Mouse (Mus musculus) thymus, postnatal 10 days (tissue): ENCODE results near the gene Olfr1306.

Experiments
- DNase-seq, 2 experiments: peaks; one replicate each; pipeline ENCODE4 v3.0.0; 2021; ENCODE audit warnings: low spot score in 2 of 2

Olfr1306 gene

DNA sequence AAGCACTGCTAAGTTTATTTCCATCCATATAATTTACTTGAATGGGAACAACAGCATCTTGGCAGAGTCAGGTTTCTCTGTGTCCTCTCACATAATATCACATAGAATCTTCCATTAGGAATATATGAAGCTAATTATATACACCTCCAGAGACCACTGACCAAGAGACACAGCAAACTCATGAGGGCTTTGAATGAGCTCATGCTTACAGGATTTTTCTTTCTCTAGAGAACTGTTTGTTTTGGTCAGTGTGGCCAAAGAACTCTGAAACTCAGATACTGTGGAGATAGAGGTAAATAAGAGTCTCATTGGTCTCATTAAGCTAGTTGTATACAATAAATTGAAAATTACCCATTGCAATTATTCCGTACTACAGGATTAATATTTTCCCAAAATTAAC lies at the start of gene Olfr1306:
Olfr1306 (minus strand) TSS at position 101 of the 400 bp plus-strand sequence.
- no peak for DNase-seq

DNA sequence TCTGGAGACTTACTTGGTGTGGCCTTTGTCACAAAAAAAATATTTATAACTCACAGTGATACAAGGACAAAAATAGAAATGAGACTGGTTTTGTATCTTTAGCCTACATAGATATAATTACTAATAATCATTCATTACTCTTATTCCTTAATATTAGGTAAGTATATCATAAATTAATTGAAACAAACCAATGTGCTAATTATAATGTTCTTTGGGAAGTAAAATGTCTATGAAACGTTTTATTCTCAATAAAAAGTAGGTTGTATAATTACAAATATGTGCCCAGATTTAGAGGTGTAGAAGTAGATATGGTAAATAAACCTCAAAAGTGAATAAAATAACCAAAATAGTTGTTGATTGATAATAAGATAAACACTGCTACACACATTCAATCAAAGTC lies 48.8 kb upstream of the Olfr1306 start, which contains the start of gene Olfr1308:
Olfr1308 (minus strand) TSS at position 101 of the 400 bp plus-strand sequence.
- no peak for DNase-seq

DNA sequence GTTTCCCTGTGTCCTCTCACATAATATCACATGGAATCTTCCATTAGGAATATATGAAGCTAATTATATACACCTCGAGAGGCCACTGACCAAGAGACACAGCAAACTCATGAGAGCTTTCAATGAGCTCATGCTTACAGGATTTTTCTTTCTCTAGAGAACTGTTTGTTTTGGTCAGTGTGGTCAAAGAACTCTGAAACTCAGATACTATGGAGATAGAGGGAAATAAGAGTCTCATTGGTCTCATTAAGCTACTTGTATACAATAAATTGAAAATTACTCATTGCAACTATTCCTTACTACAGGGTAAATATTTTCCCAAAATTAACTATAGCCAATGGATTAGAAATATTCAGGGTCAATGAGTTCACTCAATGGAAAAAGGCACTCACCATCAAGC lies 33.3 kb upstream of the Olfr1306 start, which contains the start of gene Olfr1307:
Olfr1307 (minus strand) TSS at position 101 of the 400 bp plus-strand sequence.
- no peak for DNase-seq

DNA sequence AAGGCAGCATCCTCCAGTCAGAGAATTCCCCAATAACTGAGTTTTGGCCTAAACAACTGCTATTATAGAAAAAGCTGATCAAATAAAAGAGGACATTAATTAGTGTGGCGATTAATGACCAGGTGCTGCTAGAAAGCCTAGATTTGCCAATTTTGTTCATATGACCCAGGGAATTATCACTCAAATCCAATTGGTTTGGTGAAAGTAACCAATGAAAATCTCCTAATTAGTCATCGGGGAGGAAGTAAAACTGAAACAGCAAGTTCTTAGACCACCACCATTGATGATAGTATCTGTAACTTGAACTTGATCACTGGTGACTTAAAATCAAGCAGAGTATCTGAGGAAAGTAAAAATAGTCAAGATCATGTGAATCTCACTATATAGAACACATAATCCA lies 39.0 kb downstream of the Olfr1306 start, which contains the start of gene Olfr1305:
Olfr1305 (minus strand) TSS at position 101 of the 400 bp plus-strand sequence.
- no peak for DNase-seq
